Mouse (Mus musculus): ENCODE measurements around the gene Erc2.

DNA sequence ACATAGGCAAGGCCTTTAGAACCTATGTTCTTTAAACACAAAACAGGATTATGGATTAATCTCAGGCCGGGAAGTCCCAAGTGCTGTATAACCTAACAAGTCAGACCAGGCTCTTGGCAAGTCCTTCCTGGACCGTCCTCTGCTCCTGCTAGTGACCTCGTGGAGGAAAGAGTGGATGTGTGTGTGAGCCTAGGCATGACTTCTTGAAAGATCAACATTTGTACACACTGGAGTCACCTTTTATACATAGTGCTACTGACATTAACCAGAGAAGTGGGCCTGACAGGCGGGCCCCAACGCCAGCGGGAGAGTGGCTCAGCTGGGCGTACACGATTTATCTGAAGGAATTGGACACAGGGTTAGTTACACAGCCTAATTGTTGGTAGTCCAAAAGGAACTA is 504.6 kb downstream of the Erc2 start:
- no peak for TF ChIP-seq POLR2A (IDR thresholded peaks at IDR 0.05; ENCODE audit: low read depth, low read length)
- TF ChIP-seq CTCF (IDR thresholded peaks at IDR 0.05; ENCODE audit: extremely low read depth, insufficient read length, insufficient replicate concordance, low read depth, low read length): no peak
